Mouse (Mus musculus) heart, postnatal 25 days (tissue): ENCODE measurements around the gene Rbms1. TPM values are rescaled to one million over a fixed set of nuclear protein-coding genes. Genes with fewer than 3 reads are reported as not detected.

Experiments
- DNase-seq: peaks from one replicate; pipeline ENCODE4 v3.0.0; 2022; ENCODE audit warnings: low spot score
- intact Hi-C: fragments of 180-260 bp; cut with DNase I; formaldehyde crosslinking; loops from one replicate; pipeline ENCODE4 v1.15.1; 2025
- total RNA-seq, 2 experiments: library from RNA; stranded (reverse); gene quantifications; 2 replicates each; pipeline ENCODE4 v1.2.3; 2021

The Rbms1 gene
- total RNA-seq, 2 experiments from 2014 or later, result 47.3 to 47.7 TPM

DNA sequence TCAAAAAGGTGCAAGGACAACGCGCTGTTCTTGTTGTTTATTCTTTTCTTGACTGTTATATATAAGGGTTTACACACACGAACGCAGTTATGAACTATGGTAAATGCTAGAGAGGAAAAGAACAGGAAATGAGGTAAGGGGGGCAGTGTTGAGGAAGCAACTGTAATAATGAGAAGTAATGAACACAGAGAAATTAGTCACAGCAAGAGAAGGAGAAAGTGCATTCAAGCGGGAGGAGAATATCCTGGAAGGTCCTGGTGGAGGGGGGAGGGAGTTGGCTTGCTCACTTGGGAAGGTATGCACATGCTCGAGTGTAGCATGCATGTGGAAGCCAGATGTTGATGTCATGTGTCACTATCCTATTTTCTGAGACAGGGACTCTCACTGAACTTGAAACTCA lies 39.9 kb downstream of the Rbms1 start:
- no peak for DNase-seq

DNA sequence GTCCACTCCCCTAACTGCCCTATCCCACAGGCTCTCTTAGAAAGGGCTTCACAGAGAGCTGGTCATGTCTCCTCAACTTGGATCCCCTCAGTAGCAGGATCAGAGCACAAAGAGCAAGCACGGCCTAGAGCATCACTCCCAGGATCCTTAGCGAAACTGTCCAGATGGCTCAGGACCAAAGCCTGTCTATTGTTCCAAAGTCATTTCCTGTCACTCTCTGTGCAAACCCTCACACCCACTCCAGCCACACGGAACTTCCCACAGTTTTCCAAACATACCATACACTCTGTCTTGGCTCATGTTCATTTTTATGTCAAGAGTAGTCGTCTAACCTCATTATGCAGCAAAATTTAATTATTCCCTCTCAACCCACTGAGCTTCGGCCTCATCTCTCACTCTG lies 40.6 kb downstream of the Rbms1 start:
- intact Hi-C loops, result loop anchor here (5.0 kb wide), 1 partner anchor 110 kb away; no protein-coding TSS in a partner anchor
- DNase-seq, result no peak

More for the DNA sequence above, 39.9 kb downstream of the Rbms1 start:
- intact Hi-C loops, result loop anchor here (5.0 kb wide), 1 partner anchor 111 kb away; no protein-coding TSS in a partner anchor

DNA sequence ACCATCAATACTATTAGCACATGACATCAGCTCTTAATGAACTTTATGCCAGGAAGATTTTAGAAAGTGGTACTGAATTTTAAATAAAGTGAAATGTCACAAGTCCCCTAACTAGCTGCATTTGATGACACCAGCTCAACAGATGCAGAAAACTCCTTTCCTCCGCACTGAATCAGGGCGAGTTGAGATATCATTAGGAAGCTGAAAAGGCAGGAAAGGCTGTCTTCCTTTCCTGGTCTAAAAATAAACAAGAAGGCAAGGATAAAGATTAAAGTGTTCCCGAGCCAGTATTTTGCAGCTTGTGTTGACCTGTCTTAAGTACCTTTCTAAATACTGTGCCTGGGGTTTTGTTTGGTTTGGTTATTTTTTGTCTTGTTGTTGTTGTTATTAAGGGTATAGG lies 42.9 kb downstream of the Rbms1 start:
- intact Hi-C loops, result loop anchor here (5.0 kb wide), 1 partner anchor 108 kb away; no protein-coding TSS in a partner anchor
- no peak for DNase-seq

DNA sequence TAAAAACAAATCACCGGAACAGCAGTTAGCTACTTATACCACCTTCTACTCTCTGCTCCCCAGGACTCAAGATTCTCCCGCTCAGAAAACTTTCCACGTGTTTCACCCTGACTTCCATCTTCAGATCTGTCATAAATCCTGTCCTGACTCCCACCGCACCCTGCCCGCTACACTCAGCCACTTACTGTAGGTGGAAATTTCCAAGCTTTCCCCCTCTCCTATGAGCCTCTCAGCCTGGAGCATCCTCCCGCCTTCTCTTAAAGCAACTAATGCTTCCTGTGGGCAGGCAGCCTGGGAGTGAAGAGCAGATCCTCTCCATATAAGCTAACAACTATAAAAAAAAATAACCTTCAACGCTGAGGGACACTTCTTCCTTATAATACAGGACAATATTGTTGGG lies 44.6 kb downstream of the Rbms1 start:
- intact Hi-C loops, result no loop called here
- no peak for DNase-seq

DNA sequence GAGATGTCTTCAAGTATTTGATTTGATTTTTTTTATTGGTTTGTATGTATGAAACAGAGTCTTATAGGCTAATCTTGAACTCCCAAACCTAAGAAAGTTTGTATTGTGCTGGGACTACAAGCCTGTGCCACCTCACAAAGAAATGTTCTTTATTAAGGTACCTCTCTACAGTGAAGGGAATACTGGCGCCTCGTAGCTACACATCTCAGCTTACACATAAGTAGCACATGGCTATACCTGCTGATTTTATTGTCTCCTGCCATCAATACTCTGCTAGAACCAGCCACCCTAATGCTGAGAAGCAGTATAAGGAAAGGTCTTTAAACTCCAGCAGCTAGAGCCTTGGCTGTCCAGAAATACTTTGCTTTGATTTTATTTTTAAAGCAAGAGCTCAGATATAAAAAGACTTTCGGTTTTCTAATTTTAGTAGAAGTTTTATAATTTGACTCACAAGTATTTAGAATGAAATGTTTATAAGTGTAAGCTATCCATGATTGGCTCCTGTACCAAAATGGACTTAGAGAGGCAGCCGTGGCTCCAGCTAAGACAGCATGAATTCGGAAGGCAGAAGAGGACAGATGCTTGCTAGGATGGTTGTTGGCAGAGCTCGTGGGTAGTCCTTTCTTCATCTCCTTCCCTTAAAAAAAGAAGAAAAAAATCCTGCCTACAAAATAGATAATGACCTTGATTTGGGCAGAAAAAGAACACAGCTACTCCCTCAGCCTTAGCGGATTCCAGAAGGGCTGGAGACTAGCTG lies 48.3 kb downstream of the Rbms1 start:
- intact Hi-C loops, result loop anchor here (5.0 kb wide), 1 partner anchor 538 kb away; no protein-coding TSS in a partner anchor

DNA sequence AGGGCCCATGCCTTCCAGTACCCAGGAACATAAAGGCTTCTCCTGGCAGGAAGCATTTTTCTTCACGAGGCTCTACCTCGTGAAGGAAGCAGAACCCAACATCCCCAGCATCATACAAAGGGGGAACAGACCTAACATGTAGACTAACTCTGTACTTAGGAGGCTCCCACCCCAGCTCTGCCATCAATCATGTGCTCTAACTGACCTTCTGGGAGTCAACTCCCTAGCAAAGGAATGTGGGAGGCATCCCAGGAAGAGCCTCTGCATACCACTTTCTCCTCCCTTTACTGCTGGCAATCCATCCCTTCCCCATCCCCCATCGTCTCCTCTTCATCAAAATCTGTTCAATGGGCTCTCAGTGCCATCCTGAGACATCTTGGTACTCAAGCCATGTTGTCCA lies 49.7 kb downstream of the Rbms1 start:
- intact Hi-C loops, result loop anchor here (2.0 to 5.0 kb wide), 2 partner anchors 50 to 539 kb away; partner anchors contain the start of gene Rbms1
- DNase-seq, result no peak

More for the DNA sequence above, 48.3 kb downstream of the Rbms1 start:
- no peak for DNase-seq

DNA sequence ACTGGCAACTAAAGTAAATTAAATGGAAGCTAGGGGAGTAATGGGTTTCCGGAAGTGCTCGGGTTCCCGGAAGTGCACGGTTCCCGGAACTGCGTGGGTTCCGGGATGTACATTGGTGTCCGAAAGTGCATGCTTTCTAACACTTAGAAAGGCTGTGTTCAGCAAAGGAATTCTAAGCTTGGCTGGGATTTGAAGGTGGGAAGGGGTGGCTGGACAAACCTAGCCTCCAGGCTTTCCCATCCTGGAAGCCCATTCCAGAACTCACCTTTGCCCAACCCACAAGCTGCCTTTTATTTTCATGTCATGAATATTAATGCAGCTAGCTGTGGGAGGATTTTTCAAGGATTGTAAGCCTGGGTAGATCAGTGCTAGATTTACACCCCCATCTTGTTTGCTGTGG lies 51.3 kb downstream of the Rbms1 start:
- DNase-seq, result no peak
- intact Hi-C loops, result loop anchor here (2.0 to 5.0 kb wide), 2 partner anchors 51 to 541 kb away; partner anchors contain the start of gene Rbms1

DNA sequence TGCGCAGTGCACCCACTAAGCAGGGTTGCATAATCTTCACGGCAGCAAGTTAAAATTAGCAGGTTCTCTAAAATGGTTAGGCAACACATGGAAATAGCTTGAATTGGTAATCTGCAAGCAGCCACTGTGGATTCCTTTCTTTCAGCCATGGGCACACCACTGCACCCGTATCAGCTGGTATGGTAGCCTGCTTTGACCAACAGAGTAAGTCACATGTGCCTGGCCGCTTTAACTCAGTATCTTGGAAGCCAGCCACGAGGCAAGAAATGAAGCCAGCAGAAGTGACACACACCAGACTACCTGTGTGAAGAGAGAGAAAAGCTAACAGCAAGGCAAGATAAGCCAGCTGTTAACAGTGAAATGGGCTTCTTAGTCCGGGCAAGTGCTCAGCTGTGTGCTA lies 52.2 kb downstream of the Rbms1 start:
- DNase-seq, result peak; percentile 51
- intact Hi-C loops, result loop anchor here (5.0 kb wide), 1 partner anchor 541 kb away; no protein-coding TSS in a partner anchor

DNA sequence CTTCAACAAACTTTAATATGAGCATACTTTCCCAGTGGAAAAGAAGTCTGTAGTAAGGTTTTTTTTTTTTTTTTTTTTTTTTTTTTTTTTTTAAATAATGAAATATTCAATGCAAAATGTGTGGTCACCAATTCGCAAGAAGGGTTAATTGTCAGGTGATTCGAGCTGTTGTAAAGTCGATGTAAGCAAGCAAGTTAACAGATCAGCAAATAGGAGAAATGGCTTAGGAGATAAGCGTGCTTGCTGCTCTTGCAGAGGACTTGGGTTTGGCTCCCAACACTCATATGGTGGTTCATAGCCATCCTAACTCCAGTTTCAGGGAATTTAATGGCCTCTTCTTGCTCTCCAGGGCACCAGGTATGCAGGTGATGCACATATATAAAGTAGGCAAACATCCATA lies 54.4 kb downstream of the Rbms1 start:
- no peak for DNase-seq
- intact Hi-C loops, result loop anchor here (5.0 to 10.0 kb wide), 3 partner anchors 266 to 494 kb away; no protein-coding TSS in a partner anchor

DNA sequence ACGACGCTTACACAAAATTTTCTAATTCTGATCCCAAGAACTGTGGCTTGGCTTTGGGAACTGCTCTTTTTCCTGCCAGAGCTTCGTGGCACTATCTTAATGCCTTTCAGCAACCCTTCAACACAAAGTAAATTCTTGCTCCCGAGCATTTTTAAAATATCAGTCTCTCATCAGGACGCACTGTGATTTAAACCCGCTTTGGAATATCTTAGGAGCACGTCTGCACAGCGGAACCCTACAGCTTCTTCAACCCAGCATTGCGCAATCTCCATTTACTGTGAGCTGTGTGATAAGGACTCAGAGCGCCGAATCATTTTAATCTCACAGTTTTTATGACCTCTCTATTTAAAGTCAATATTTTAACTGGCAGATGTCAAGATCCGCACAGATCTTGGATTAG lies 54.9 kb downstream of the Rbms1 start:
- DNase-seq, result no peak
- intact Hi-C loops, result loop anchor here (5.0 to 10.0 kb wide), 3 partner anchors 267 to 494 kb away; no protein-coding TSS in a partner anchor

DNA sequence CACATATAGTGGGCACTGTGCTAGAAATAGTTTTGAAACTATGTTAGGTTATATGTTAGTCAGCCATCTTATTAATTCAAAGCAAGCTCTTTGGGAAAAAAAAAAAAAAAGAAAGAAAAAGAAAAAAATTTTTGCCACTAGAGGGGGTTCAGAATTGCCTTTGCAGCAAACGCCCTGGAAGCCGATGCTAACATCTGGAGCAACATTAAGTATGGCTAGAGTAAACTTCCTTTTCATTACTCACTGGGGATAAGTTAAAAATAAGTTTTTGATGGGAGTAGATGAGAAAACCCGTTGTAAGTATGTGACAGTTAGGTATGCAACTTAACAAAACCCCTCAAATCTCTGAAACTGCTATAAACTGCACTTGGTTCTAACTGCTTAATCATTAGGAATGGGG lies 57.7 kb downstream of the Rbms1 start:
- DNase-seq, result no peak
- intact Hi-C loops, result loop anchor here (2.0 to 10.0 kb wide), 4 partner anchors 58 to 497 kb away; partner anchors contain the start of gene Rbms1

DNA sequence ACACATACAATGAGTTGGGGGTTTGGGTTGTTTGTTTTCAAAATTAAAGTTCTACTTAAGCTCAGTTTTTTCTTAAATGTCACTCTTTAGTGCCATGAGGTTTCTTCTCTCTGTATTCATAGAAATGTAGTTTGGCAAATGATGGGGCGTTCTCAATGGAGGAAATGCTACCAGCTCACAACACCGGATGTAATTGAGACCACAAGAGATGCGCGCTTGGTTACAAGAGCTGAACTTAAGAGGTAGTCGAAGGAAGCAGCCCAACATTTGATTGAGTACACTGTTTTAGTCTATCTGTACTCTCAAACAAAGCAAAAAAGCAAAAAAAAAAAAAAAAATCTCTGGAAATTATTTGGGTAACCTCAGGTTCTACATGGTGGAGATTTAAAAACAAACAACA lies 58.9 kb downstream of the Rbms1 start:
- DNase-seq, result no peak
- intact Hi-C loops, result loop anchor here (2.0 to 10.0 kb wide), 4 partner anchors 59 to 391 kb away; partner anchors contain the start of gene Rbms1

DNA sequence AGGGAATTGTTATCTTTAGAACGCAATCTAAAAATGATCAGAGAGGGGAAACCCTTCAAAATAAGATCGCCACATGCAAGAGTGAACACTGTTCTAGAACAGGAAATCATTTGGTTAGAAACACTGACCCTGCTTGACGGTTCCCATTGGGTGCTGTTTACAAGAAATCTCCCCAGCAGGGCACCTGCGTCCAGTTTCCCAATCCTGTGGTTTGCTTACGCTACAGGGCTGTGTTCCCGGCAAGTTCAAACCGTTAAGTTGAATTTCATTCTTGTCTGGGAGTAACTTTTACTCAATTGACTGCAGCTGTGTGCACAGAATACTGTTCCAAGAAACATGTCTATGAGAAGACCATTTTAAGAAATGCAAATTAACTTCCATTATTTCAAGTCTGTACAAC lies 59.5 kb downstream of the Rbms1 start:
- intact Hi-C loops, result loop anchor here (5.0 to 10.0 kb wide), 3 partner anchors 101 to 391 kb away; no protein-coding TSS in a partner anchor
- no peak for DNase-seq

DNA sequence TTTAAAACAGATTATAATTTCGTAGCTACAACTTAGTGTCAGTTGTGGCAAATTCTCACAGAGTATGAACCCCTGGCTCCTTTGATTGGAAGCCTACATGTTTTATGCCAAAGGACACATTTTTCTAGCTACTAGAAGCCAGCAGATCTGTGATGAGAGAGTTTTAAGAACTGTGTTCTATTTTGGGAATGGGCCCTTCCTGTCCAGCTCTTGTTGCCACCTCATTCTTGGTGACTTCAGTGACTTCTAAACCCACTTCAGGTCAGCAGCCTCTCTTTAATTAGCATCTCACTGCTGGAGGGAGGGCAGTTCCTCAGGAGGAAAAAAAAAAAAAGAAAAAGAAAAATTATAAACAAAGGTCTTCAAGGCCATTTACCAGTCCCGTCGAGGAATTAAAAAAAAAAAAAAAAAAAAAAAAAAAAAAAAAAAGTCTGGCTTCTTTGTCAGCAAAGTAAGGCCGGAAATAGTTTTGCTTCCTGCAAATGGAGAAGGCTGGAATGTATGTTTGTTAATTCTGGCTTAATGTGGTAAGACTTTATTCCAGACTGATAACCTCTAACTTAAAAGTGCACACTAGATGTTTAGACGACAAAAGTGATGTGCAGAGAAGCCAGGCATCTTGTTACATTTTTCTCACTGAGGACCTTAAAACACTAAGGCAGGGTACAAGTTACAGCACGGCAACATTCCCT lies 60.4 kb downstream of the Rbms1 start:
- DNase-seq, result no peak
- intact Hi-C loops, result loop anchor here (5.0 to 10.0 kb wide), 3 partner anchors 100 to 392 kb away; no protein-coding TSS in a partner anchor

DNA sequence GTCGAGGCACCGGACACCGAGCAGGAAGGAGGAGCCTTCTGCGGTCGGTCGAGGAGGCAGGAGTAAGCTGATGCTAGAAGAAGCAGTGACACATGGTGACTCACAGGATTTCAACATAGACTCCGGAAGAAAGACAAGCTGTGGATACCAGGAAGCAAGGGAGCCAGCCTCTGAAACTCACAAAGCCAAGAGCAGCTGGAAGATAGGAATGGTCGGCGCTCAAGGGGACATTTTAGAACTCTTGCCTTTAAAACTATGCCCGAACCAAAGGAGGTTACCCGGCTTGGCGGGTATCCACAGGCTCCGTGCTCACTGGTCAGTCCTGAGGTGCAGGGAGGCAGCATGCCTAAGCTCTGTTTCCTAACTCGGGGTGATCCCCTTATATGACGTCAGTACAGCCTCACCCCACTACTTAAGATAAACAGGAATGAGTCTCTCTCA lies 61.5 kb downstream of the Rbms1 start:
- intact Hi-C loops, result loop anchor here (2.0 to 10.0 kb wide), 4 partner anchors 17 to 393 kb away; no protein-coding TSS in a partner anchor
- DNase-seq, result peak; percentile 63

DNA sequence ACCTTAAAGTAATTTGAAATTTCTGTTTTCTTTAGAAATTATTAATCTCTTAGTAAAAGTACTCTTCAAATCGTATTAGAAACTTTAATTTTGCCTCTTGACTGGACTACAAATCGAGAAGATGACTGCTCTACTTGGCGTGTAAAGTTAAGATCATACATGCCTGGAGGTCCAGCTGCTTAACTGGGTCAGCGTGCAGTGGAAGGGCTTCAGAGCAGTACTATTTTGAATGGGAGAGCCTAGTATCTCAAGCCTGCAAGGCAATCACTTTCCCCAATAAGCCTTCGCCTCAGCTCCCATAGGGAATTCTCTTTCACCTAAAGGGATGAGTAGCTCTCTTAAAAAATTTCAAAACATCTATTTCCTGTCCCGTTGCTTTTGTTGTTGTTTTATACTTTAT lies 62.0 kb downstream of the Rbms1 start:
- intact Hi-C loops, result loop anchor here (2.0 to 10.0 kb wide), 4 partner anchors 16 to 394 kb away; no protein-coding TSS in a partner anchor
- DNase-seq, result no peak

DNA sequence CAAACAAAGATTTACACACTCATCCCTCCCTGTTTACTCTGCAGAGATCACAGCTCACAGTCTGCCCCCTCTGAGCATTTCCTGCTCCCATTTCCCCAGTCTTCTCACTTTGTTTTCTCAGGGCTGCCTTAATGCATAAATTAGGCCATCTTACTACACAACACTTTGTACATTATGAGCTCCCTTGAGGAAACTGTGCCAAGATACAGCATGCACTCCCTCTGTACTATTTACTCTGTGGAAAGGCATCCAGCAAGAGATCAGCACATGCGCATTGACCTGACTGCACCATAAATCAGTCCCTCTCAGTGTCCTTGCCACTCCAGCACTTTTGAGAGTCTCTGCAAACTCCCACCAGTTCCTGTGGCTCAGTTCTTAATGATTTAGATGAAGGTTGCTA lies 70.0 kb downstream of the Rbms1 start:
- intact Hi-C loops, result no loop called here

DNA sequence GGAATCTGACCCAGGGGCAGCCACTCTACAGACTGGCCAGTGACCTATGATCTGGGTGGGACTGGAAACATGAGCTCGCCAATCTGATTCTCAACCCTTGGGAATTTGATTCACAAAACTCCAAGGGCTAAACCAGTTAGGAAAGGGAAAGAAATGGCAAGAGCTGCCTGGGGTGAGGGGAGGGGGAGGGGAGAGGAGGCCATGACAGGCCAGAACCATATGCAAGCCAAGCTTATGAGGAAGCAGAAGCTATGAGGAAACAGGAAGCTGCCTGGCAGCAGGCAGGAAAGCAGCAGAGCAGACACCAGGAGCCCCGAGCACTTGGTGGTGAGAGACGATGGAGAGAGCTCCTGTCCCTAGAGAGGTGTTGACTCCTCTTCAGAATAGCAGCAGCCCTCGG lies 79.1 kb downstream of the Rbms1 start:
- DNase-seq, result peak; percentile 26
- intact Hi-C loops, result loop anchor here (2.0 to 10.0 kb wide), 3 partner anchors 17 to 251 kb away; no protein-coding TSS in a partner anchor

More for the DNA sequence above, 70.0 kb downstream of the Rbms1 start:
- no peak for DNase-seq

DNA sequence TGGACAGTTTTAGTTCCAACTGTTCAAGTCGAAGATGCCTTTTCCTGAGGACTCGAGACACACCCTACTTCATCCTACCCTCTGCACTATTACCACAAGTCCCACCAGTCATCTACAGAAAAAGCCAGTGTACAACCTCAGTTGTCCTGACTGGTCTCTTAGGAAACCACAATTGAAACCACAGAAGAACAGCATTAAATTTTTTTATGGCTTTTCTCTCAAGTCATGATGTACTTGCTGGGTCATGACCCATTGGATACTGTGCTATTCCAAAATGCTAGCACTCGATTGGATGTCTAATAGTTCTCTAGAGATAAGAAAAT lies 80.0 kb downstream of the Rbms1 start:
- DNase-seq, result no peak
- intact Hi-C loops, result loop anchor here (5.0 to 10.0 kb wide), 2 partner anchors 46 to 252 kb away; no protein-coding TSS in a partner anchor
